ENCODE assay signal across 20 mouse cellular contexts in genomic region chr2:169766247-169766646, GRCm38 (mm10).
"Had no signal": no experiment of that assay in that cellular context is flagged by ENCODE, and none has a peak within 500 bp of the region (broad histone marks: within the 10 kb centered on the region; RNA-seq: fewer than 3 reads in every experiment).

No protein-coding gene starts in this region.

- H3K27me3 ChIP-seq: kidney, embryonic 15.5 days; midbrain, embryonic 12.5 days; midbrain, embryonic 15.5 days; neural tube, embryonic 12.5 days; neural tube, embryonic 15.5 days; stomach, embryonic 15.5 days had no signal

- H3K4me1 ChIP-seq: midbrain, embryonic 12.5 days; midbrain, embryonic 15.5 days; neural tube, embryonic 12.5 days; stomach, embryonic 15.5 days had no signal

- H3K9ac ChIP-seq: kidney, embryonic 15.5 days; liver, embryonic 14.5 days; liver, postnatal 0 days; lung, embryonic 14.5 days; midbrain, embryonic 12.5 days; midbrain, embryonic 15.5 days; neural tube, embryonic 12.5 days; neural tube, embryonic 15.5 days; stomach, embryonic 15.5 days had no signal

- ATAC-seq: liver, postnatal 0 days; lung, postnatal 0 days; midbrain, embryonic 15.5 days had no signal

- H3K27ac ChIP-seq: kidney, embryonic 15.5 days; left cerebral cortex, adult 2 months; liver, embryonic 14.5 days; macrophage; midbrain, embryonic 12.5 days; midbrain, embryonic 15.5 days; neural tube, embryonic 12.5 days; neural tube, embryonic 15.5 days; stomach, embryonic 15.5 days had no signal

- H3K4me2 ChIP-seq: kidney, embryonic 15.5 days; lung, embryonic 14.5 days; midbrain, embryonic 12.5 days; midbrain, embryonic 15.5 days; neural tube, embryonic 12.5 days; neural tube, embryonic 15.5 days; stomach, embryonic 15.5 days had no signal

- H3K4me3 ChIP-seq: kidney, embryonic 15.5 days; left cerebral cortex, adult 2 months; midbrain, embryonic 12.5 days; midbrain, embryonic 15.5 days; neural tube, embryonic 12.5 days; neural tube, embryonic 15.5 days; stomach, embryonic 15.5 days had no signal

- H3K9me3 ChIP-seq: kidney, embryonic 15.5 days; midbrain, embryonic 12.5 days; midbrain, embryonic 15.5 days; neural tube, embryonic 12.5 days; neural tube, embryonic 15.5 days; stomach, embryonic 15.5 days had no signal

- DNase-seq: kidney, postnatal 10 days; kidney, postnatal 36 days; layer of hippocampus, postnatal 36 days; liver, postnatal 0 days; lung, embryonic 14.5 days; retina, postnatal 1 day; right cerebral cortex, postnatal 25 days; spleen, adult 18-20 months; thymus, adult 18-20 months; thymus, postnatal 36 days had no signal

- H3K36me3 ChIP-seq: kidney, embryonic 15.5 days; midbrain, embryonic 12.5 days; midbrain, embryonic 15.5 days; neural tube, embryonic 12.5 days; neural tube, embryonic 15.5 days; stomach, embryonic 15.5 days had no signal
